Mouse (Mus musculus) gastrocnemius, postnatal 25 days (tissue): ENCODE data around the gene Syngr1. TPM values are rescaled to one million over a fixed set of nuclear protein-coding genes. Genes with fewer than 3 reads are reported as not detected.
"Not testable (repeated sequence)": the region's sequence is repeated elsewhere in the genome, so short reads cannot be mapped to it uniquely, and the experiment has no call there.

Experiments
- DNase-seq: peaks from one replicate; pipeline ENCODE4 v3.0.0; 2022
- total RNA-seq, 2 experiments: library from RNA; stranded (reverse); gene quantifications; 1 replicate in 1 of 2; 2 replicates in 1 of 2; pipeline ENCODE4 v1.2.3; 2021

The Syngr1 gene
- total RNA-seq, 2 experiments from 2014 or later, result 34.6 to 37.7 TPM

DNA sequence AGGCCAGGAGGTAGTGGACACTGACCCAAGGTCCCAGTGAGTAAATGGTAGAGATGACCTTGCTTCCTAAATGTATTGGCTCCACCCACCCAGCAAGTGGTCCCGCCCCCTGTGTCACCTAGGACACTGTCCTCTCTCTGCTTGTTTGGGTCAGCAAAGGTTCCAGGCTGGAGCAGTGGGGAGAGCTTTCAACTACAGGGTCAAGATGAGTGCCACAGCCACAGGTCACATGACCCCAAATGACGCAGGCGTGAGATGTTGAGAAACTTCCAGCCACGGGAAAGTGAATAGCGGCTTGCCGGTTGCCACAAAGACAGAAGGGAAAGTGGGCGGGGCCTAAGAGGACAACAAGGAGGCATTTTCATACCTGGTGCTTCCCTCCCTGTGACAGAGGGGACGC lies 26.0 kb downstream of the Syngr1 start:
- no peak for DNase-seq

DNA sequence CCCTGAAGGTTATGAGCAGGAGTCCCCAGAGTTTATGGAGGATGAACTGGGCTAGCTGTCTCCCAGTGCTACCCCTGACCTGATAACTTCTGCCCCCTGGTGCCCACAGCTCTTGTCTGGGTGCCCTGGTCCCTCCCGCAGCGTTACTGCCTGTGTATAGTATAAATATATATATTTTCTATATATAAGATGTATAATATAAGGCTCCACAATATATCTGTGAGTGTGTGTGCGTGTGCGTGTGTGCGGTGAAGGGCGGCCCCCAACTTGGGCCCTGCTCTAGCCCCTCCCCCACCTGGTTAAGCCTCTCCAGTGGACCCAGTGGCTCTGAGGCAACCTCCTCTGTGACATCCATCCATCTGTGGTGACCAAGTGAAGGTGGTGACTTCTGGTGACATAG lies 27.9 kb downstream of the Syngr1 start:
- no peak for DNase-seq

DNA sequence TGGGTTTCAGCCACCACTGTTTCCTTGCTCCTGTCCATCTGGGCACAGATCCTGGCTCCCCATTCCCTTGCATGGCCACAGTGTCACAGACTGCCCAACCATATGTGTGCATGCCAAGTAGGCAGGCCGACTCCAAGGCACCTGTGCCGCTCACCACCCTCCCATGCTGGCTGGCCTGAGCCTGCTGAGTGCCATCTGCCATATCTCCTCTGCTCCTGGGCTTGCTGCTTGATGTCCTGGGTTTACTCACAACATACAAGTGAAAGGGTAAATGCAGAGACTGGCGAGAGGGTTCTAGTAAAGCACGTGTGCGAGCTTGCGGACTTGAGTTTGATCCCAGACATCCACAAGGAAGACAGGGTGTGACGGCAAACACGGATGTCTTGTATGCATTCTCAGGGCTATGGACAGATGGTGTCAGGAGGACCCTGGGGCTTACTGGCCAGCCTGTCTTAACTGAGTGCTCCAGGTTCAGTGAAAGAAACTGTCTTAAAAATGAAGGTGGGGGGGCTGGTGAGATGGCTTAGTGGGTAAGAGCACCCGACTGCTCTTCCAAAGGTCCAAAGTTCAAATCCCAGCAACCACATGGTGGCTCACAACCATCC lies 30.7 kb downstream of the Syngr1 start:
- no peak for DNase-seq

DNA sequence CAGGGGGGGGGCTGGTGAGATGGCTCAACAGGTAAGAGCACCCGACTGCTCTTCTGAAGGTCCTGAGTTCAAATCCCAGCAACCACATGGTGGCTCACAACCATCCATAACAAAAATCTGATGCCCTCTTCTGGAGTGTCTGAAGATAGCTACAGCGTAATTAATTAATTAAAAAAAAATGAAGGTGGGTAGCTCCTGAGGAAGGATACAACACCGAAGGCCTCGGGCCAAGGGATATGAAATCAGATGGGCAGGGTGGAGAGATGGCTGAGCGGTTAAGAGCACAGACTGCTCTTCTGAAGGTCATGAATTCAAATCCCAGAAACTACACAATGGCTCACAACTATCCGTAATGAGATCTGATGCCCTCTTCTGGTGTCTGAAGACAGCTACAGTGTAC lies 31.3 kb downstream of the Syngr1 start:
- not testable (repeated sequence) for DNase-seq

DNA sequence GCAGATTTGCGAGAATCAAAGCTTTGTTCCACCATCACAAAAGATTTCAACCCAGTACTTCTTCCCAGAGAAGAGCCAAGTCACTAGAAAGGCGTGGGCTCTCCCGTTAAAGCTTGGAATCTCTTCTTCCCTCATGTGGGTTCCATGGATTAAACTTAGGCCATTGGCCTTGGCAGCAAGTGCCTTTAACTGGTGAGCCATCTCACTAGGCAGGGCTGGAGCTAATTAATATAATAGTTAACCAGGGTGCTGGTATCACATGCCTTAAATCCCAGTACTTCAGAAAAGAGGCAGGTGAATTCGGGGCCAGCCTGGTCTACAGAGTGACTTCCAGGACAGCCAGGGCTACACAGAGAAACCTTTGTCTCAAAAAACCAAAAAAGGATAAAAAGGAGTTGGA lies 33.5 kb downstream of the Syngr1 start:
- no peak for DNase-seq

DNA sequence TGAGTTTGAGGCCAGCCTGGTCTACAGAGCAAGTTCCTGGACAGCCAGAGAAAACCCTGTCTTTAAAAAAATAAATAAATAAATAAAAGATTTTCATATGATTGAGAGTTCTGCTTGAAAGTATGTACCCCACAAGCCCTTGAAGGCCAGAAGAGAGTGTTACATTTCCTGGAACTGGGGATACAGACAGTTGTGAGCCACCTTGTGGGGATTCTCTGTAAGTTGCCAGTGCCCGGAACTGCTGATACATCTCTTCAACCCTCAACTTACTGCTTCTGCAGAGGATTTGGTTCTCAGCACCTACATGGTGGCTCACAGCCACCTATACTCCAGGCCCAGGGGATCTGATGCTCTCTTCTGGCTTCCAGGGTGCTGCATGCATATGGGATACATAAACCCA lies 36.1 kb downstream of the Syngr1 start:
- no peak for DNase-seq

DNA sequence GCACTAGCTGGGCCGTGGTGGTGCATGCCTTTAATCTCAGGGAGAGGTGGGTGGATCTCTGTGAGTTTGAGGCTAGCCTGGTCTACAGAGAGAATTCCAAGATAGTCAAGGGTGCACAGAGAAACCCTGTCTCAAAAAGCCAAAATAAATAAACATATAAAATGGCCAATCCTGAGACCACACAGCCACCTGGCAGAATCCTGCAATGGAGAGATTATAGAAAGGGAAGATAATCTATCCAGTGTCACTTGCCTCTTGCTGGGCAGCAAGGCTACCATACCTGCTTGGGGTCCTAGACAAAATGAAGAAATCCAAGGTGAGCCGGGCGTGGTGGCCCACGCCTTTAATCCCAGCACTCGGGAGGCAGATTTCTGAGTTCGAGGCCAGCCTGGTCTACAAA lies 38.8 kb downstream of the Syngr1 start:
- no peak for DNase-seq

DNA sequence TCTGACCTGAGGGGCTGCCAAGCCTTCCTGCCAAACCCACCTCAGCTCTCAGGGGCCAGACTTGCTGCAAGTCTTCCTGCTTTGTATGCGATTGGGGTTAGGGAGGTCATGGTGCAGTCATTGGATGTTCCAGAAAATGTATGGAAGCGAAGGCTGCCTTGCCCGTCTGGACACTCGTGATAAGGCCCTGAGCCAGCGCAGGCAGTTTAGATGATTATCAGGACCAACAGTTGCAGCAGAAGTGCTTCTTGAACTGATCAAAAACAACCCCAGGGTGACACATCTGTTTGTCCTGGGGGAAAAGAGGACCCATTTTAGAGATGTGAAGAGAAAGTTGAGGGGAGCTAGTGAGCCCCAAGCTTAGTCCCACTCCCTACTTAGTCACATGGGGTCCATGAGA lies 39.6 kb downstream of the Syngr1 start:
- DNase-seq, result no peak

DNA sequence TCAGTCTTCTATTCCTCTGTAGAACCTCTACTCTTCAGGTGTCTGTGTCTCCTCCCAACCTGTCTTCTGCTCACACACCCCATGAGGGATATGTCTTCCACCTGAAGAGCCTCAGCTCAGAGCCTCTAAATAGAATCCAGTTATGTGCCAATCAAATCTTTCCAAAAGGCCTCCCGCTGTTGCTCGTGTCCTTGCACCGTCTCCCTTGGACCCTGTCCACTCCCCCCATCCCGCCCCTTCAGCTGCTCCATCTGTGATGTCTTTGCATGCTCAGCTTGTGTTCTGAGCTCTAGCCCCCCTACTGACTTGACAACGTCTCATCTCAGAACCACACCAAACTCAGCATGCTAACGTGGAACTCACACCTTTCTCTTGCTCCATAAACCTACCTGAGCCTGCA lies 40.3 kb downstream of the Syngr1 start:
- DNase-seq, result no peak

DNA sequence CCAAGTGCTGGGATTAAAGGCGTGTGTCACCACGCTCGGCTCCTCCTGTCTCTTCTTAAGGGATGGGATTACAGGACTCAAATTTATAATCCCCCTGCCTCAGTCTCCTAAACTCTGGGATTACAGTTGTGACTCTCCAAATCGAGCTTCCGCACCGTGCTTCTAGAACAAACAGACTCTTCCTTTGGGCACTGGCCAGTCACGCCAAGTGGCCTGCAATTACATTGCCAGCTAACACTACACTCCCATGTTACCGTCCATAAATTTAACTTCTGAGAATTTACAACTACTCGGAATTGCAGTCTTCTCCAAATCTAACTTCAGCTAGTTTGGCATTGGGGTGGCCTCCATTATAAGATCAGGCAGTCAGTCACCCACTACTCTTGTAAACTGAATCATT lies 41.3 kb downstream of the Syngr1 start:
- DNase-seq, result no peak

DNA sequence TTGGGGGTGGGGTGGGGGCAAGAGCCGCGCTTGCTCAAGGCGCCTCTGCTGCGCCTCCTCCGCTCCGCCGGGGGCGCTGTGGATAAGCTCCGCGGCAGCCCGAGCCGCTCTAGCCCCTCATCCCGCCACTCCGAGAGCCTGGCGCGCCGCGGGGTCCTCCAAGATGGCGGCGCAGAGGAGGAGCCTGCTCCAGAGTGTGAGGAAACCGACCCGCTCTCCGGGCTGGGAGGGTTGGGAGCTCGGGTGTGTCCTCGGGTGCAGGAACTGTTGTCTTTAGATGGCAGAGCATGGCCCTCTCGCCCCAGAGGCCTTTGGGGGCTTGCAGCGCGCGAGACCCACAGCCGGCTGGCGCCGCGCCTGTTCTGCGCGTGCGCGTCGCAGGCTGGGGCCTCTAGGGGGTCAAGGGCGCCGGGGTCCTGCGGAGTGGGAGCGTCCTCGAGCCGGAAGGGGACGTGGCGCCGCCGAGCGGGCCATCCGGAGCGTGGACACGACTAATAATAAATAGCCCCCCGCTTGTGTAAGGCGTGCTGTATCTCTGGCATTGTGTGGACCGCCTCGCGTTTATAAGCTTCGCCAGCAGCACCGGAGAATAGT lies 42.0 kb downstream of the Syngr1 start, which contains the start of gene Tab1:
TSS of gene Tab1 (plus strand) at position 135 of the 594 bp plus-strand sequence.
- DNase-seq, result peak; percentile 92

DNA sequence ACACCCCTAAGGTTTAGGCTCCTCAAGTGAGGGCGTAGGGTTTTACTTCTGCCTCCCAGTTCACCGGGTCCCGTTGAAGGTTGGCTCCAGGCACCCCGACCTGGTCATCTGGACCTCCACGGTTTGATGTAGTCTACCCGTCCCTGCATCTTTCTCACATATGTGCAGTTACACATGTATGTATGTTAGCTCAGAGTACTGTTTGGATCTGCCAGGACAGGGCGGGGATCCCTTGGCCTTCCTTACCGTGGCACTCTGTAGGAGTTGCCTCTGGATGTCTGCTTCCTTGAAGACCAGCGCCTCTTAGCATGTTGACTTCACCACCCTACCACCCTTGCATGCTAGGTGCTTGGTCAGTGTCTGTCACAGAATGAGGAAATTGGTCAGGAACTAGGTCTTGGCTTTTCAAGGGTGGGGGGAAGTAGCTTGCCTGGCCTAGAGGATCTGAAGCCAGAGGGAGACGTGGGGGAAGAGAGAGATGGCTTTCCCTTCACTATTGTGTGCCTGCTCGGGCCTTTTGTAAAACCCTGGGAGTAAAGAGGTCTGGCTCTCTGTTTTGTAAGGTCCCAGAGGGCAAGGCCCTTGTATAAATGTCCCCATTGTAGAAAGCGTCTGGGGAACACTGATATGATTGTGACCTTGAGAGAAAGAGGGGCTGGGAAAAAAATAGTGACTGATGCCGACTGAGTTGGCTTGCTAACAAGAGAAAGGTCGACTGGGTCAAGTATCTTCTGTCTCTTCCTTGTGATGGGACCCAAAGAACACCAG lies 42.7 kb downstream of the Syngr1 start:
- DNase-seq, result no peak

DNA sequence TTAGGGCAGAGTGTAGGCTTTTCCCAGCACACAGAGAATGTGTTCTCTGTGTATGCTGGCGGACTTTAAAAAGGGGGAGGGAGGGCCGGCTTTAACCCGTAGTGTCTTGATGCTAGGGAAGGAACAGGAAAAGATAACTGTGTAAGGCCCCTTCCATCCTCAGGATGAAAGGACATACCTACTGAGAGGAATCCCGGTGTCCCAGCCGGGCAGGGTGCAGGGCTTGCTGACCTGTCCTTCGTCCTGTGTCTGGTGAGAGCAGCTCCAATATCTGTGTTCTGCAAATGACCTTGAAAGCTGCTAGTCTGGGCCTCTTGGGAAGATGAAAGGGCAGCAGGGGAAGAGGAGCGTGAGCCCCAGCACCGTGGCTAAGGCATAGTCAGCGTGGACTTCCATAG lies 43.3 kb downstream of the Syngr1 start:
- no peak for DNase-seq

DNA sequence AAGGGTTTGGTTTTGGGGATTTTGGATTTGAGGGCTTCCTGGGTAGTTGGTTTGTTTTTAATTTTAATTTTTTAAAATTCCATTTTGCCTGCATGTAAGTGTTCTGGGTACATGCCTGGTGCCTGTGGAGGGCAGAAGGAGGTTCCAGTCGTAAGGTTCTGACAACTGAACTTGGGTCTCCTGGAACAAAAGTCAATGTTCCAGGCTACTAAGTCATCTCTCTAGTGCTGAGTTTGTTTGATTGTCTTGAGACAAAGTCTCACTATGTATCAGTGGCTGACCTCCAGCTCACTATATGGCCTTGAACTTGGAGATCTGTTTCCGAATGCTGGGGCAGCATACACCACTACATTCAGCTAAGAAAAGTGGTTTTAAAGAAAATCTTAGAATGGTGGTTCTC lies 44.4 kb downstream of the Syngr1 start:
- no peak for DNase-seq

DNA sequence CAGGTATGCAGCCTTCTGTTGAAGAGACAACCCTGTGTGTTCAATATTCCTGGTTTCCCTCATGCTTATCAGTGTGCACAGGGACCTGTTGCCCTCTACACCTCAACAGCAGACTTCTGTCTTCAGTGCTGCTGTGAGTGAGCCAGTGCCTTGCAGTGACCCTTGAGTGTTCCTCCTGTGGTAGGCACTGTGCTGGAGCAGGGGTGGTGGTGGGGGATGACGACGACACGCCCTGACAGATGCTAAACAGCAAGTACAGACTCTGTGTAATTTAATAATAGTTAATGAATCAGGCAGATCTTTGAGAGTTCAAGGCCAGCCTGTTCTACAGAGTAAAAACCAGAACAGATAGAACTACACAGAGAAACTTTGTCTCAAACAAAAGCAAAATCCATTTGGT lies 45.5 kb downstream of the Syngr1 start:
- no peak for DNase-seq

DNA sequence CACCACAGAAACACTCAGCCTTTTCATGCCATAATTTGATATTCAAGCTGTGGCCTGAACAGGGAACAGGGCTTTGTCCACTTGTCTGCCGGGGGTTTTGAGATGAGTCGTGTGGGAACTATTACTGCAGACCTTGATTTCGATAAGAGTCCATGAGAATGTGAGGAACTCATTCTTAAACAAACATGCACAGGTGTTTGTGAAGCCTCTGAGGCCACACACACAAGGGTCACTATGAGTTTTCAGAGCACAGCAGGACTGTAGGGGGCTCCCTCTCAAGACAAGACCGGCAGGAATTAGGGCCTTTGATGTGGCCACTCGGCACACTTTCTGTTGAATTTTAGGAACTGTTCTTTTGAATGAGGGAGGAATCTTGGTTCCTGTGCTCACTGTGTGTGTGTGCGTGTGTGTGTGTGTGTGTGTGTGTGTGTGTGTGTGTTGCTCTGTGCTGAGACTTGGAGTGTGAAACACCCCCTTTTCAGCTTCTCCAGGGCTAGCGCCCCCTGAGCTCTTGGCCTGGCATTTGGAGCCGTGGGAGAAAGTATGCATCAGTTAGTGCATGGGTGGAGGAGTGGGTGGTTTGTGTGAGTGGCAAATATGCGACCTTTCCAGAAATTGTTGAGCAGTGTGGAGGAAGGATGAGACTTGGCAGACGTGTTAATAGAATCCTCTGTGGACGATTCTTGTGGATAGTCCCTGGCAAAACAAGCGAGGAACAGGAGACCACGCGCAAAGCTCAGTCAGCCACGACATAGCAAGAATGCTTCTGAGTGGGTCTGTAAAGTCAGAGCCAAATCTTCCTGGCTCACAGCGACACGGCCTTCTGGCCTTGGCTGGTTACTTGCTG lies 47.0 kb downstream of the Syngr1 start:
- no peak for DNase-seq

DNA sequence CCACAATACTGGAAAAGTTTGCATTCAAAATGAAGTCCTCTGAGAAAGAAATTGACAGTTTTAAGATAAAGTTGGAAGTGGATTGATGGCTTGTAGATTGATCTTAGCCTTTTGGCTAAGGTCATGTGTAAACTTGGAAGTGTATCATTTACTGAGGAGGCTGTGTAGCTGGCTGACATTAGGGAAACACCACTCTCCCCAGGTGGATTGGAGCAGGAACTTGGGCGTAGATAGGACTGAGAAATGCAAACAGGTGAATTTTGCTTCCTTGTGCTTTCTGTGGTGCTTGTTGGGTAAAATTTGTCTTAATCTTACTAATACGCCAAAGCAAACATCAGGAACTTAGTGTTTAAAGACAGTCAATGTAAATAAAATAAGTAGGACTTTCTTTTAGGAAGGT lies 49.2 kb downstream of the Syngr1 start:
- DNase-seq, result no peak

DNA sequence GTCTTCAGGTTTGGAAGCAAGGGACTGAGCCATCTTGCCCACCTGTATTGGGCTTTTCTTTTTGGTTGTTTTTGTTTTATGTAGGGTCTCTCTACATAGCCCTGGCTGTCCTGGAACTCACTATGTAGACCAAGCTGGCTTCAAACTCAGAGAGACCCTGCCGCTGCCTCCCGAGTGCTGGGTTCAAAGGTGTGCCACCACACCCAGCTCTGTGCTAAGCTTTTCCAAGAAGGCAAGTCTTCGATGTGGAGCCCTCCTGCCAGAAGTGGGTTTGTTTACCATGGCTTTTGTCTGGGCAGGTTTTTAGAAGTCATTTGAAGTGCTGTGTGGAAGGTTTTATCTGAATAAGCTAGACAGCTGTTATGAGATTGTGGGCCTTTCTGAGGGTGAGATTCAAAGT lies 49.7 kb downstream of the Syngr1 start:
- DNase-seq, result no peak

DNA sequence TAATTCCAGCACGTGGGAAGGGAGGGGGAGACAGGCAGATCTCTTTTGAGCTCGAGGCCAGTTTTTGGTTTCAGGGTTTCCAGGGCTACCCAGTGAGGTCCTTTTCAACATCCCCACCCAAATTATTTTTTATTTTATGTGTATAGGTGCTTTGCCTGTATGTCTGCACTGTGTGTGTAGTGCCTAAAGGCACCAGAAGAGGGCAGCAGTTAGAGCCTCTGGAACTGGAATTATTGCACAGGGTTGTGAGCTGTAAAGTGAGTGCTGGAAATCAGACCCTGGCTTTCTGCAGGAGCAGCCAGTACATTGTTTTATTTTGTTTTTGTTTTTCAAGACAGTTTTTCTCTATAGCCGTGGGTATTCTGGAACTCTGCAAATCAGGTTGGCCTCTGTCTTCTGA lies 51.0 kb downstream of the Syngr1 start:
- no peak for DNase-seq

DNA sequence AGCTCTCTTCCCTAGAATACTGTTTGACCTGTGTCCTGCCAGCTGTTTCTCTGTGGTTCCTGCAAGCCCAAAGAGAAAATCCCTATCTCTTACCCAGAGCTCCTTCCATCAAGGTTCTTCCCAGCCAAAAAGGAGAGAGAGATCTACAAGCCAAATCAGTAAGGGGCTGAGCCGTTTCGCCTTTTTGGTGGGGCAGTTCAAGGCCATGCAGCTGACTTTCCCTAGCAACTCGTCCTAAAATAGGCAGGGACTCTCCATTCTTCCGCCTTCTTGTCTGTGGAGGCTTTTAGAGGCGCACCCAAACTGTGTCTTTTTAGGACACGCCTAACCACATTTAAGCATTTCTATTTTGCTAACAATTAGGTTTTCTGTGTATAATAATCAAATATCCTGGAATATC lies 52.6 kb downstream of the Syngr1 start:
- DNase-seq, result no peak

DNA sequence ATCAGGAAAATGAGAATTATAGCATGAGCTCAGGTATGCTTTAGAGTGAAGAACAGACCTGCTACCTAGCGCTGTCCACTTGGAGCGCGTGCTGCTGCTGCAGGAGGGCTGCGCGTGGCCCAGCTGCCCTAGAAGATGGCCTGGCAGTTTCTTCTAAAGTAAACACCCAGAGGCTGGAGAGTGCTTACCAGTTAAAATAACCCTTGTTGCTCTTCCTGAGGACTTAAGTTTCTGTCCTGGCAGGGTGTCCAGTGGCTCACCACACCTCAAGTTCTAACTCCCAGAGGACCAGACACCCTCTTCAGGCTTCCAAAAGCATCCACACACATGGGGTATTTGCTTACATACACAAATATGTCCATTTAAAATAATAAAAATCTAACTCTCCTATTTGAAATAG lies 54.3 kb downstream of the Syngr1 start:
- no peak for DNase-seq

DNA sequence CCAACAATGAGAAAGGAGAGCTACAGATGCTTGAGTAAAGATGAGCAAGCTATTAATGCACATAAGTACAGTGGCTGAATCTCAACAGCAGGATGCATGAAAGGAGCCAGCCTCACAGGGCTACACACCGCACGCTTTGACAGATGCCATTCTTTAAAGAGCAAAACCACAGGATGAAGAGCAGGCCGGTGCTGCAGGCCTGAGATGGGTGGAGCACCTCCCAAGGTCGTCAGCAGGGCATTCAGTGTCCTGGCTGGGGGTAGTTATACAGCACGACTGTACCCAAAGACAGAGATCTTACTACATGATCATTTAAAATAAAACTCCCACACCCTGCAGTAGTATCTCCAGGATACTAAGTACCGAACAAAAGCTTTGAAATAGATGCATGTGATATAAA lies 55.0 kb downstream of the Syngr1 start:
- no peak for DNase-seq

DNA sequence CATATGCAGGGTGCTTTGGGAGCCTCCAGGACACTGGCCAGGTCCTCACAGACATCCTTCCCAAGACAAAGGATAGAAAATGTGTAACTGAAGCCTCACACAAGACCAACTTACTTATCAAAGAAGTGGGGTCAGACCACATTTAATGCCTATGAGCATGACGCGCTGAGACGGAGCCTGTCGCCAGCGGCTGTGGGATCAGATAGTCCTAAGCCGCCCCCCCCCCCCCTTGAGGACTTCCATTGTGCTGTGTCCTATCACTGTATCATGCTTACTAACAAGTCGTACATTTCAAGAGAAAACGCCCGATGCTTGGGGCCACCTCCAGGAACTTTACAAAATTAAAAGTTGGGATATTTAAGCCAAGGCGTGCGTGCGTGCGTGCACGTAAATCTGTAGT lies 56.0 kb downstream of the Syngr1 start:
- no peak for DNase-seq
